In genomic region chr3:105501071-105501470, GRCm38 (mm10) we compare ENCODE assay signal across 19 mouse cellular contexts. TPM values are rescaled to one million over a fixed set of nuclear protein-coding genes. Genes with fewer than 3 reads are reported as not detected.
"Had no signal": no experiment of that assay in that cellular context is flagged by ENCODE, and none has a peak within 500 bp of the region (broad histone marks: within the 10 kb centered on the region; RNA-seq: fewer than 3 reads in every experiment).

No protein-coding gene starts in this region.

- H3K27me3 ChIP-seq: midbrain, embryonic 12.5 days; neural tube, embryonic 13.5 days; neural tube, embryonic 15.5 days had no signal

- H3K4me3 ChIP-seq: midbrain, embryonic 10.5 days; midbrain, embryonic 12.5 days; myocyte; neural tube, embryonic 13.5 days; neural tube, embryonic 15.5 days had no signal

- H3K9me3 ChIP-seq: midbrain, embryonic 10.5 days; midbrain, embryonic 12.5 days; neural tube, embryonic 13.5 days; neural tube, embryonic 15.5 days had no signal

- H3K36me3 ChIP-seq: midbrain, embryonic 10.5 days; midbrain, embryonic 12.5 days; neural tube, embryonic 13.5 days; neural tube, embryonic 15.5 days had no signal

- H3K9ac ChIP-seq: lung, embryonic 14.5 days; midbrain, embryonic 12.5 days; neural tube, embryonic 13.5 days; neural tube, embryonic 15.5 days had no signal

- H3K4me2 ChIP-seq: lung, embryonic 14.5 days; midbrain, embryonic 12.5 days; neural tube, embryonic 13.5 days; neural tube, embryonic 15.5 days had no signal

- H3K27ac ChIP-seq: midbrain, embryonic 10.5 days; midbrain, embryonic 12.5 days; neural tube, embryonic 13.5 days; neural tube, embryonic 15.5 days had no signal

- ATAC-seq: midbrain, embryonic 16.5 days had no signal

- DNase-seq: lung, adult 18-20 months; lung, embryonic 14.5 days; lung, postnatal 10 days; lung, postnatal 4 days; midbrain, embryonic 14.5 days; retina, postnatal 1 day; right cerebral cortex, adult 18-20 months; right cerebral cortex, postnatal 25 days; right cerebral cortex, postnatal 4 days; spleen, adult 18-20 months; thymus, adult 18-20 months; thymus, postnatal 14 days; thymus, postnatal 36 days had no signal

RNA-seq across cellular contexts. Expression of gene Kcnd3, which starts 48.9 kb away (rescaled TPM):
- polyA plus RNA-seq: myocyte had no signal
